Mouse (Mus musculus) ovary, adult 18-20 months (tissue): Measurements from ENCODE around the gene Tnfsf13.

Experiments
- DNase-seq: peaks from one replicate; pipeline ENCODE4 v3.0.0; 2022; ENCODE audit warnings: low spot score, mixed read lengths

The Tnfsf13 gene

GRCm38 (mm10) chr11:69653399-69653798 is 32.2 kb downstream of the Tnfsf13 start:
- DNase-seq: no peak

DNA sequence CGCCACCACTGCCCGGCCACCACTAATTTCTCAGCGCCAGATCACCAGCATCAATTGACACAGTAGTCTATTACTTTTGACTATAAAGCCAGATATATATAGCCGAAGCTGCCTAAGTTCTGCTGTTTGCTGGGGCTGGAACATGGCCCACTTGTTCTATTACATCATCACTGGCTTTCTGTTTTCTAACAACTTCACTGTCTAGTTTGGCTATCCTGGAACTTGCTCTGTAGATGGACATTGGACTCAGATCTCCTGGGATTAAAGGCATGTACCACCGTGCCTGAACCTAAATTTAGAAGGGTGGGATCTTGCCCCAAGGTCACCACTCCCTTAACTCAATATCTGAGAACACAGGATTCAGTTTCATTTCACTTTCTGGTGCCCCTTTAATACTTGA is 39.7 kb downstream of the Tnfsf13 start:
- DNase-seq: no peak

- no peak for DNase-seq
These were observed 50.1 kb downstream of the Tnfsf13 start for GRCm38 (mm10) chr11:69635471-69635870.

DNA sequence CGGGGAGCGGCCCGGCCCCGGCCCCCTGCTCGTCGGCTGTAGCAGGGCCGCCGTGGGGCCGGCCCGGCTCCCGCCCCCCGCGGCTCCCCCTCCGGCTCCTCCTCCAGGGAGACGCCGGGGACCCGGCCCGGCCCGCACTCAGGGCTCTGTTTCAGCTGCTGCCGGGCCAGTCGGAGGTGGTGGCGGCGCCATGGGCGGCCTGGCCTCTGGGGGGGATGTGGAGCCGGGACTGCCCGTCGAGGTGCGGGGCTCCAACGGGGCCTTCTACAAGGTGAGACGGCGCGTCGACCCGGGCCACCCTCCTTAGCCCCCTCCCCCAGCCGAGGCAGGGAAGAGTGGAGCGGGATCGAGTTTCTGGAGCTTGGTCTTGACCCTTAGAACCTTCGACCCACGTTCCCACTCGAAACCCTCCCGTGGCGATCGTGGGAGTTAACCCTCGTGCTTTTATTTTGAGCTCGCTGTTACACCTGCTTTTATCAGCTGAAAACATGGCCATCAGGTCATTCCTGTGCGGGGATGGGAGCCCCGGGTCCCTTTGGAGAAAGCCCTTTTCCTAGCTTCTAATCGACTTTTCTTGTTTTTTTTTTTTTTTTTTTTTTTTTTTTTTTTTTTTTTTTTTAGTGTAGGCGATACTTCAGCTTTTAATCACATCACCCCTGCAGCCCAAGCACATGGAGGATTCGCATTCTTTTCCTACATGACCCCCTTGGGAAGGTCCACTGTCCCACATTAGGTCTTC is 52.3 kb downstream of the Tnfsf13 start:
- peak; percentile 62 for DNase-seq
